Mouse (Mus musculus) ES-E14 (cell line): ENCODE results near the gene Pappa2. TPM values are rescaled to one million over a fixed set of nuclear protein-coding genes. Genes with fewer than 3 reads are reported as not detected.

Source experiments
- DNase-seq: peaks from one replicate; pipeline ENCODE4 v3.0.0-alpha.2; 2013; ENCODE audit warnings: low read depth, low spot score
- H3K27ac ChIP-seq: 2 replicates; pipeline ENCODE4 v1.5.1; 2012; ENCODE audit warnings: low read depth, mild to moderate bottlenecking, low read length, moderate library complexity, mixed read lengths; ENCODE audit not compliant: poor library complexity, insufficient read depth, severe bottlenecking
- H3K36me3 ChIP-seq: 2 replicates; pipeline ENCODE4 v1.6.1; 2012; ENCODE audit warnings: mild to moderate bottlenecking, low read length, moderate library complexity, mixed read lengths; ENCODE audit not compliant: control insufficient read depth, poor library complexity, insufficient read depth, severe bottlenecking
- H3K4me1 ChIP-seq, 2 experiments: fragments of 150-350 bp in 1 of 2; sonication (generic) in 1 of 2; 2 replicates each; pipeline ENCODE4 v1.6.1; 2012; ENCODE audit warnings: low read length in 2 of 2, mild to moderate bottlenecking in 1 of 2, mixed read lengths in 1 of 2; ENCODE audit not compliant: control insufficient read depth in 2 of 2, insufficient read depth in 2 of 2, poor library complexity in 1 of 2
- H3K4me3 ChIP-seq, 2 experiments: fragments of 150-350 bp in 1 of 2; sonication (generic) in 1 of 2; 2 replicates each; pipeline ENCODE4 v1.5.1; 2012; ENCODE audit warnings: low read length in 2 of 2, low read depth in 1 of 2, mild to moderate bottlenecking in 1 of 2, mixed read lengths in 1 of 2; ENCODE audit not compliant: insufficient read depth in 1 of 2, poor library complexity in 1 of 2, severe bottlenecking in 1 of 2
- H3K9ac ChIP-seq: 2 replicates; pipeline ENCODE4 v1.6.1; 2012; ENCODE audit warnings: low read depth, mild to moderate bottlenecking, low read length, mixed read lengths; ENCODE audit not compliant: poor library complexity, insufficient read depth, severe bottlenecking
- H3K9me3 ChIP-seq: fragments of 150-350 bp; sonication (generic); 2 replicates; pipeline ENCODE4 v1.6.1; 2012; ENCODE audit warnings: low read depth, mild to moderate bottlenecking, low read length; ENCODE audit not compliant: control insufficient read depth, insufficient read depth
- CHD2 ChIP-seq: IDR thresholded peaks from 2 replicates; pipeline ENCODE4 v1.6.1; 2014; ENCODE audit warnings: mild to moderate bottlenecking, low read depth, low read length, inconsistent platforms
- HCFC1 ChIP-seq: IDR thresholded peaks from 2 replicates; pipeline ENCODE4 v1.6.1; 2012; ENCODE audit warnings: low read length, inconsistent platforms, borderline replicate concordance; ENCODE audit not compliant: insufficient read depth
- MAFK ChIP-seq: IDR thresholded peaks from 2 replicates; pipeline ENCODE4 v1.6.1; 2014; ENCODE audit warnings: mild to moderate bottlenecking, low read depth, low read length, inconsistent platforms; ENCODE audit not compliant: insufficient read depth
- ZC3H11A ChIP-seq: IDR thresholded peaks from 2 replicates; pipeline ENCODE4 v1.6.1; 2012; ENCODE audit warnings: low read depth, mild to moderate bottlenecking, inconsistent platforms, low read length, borderline replicate concordance
- ZNF384 ChIP-seq: IDR thresholded peaks from 2 replicates; pipeline ENCODE4 v1.6.1; 2012; ENCODE audit warnings: low read depth, low read length, inconsistent platforms
- in situ Hi-C, 2 experiments: fragments of 600-800 bp; cut with MboI; formaldehyde crosslinking; loops; one replicate each; pipeline ENCODE4 v1.15.1; 2025; ENCODE audit warnings: low sequenced_read_pairs in 2 of 2, inconsistent platforms in 1 of 2; ENCODE audit not compliant: unreplicated experiment in 2 of 2
- total RNA-seq: library from RNA; depleted of rRNA; stranded (reverse); fragments of 300-350 nt; gene quantifications from 2 replicates; pipeline ENCODE4 v1.2.3, GENCODE M21; 2012

The Pappa2 gene
- total RNA-seq, 1 experiment: not detected

GRCm38 (mm10) chr1:158960984-158961383, 19.3 kb downstream of the Pappa2 start:
- H3K36me3 ChIP-seq: no peaks in the 10 kb centered on the region
- H3K27ac ChIP-seq: no peak overlapping the region
- no peak overlapping the region for H3K4me3 ChIP-seq
- no peaks in the 10 kb centered on the region for H3K9me3 ChIP-seq
- H3K4me1 ChIP-seq: no peaks in the 10 kb centered on the region
- TF ChIP-seq HCFC1 (no peak), ZNF384 (no peak), ZC3H11A (no peak), CHD2 (no peak), MAFK (no peak)
- no peak overlapping the region for H3K9ac ChIP-seq
- no peak for DNase-seq
- in situ Hi-C loops: no loop called here

- H3K9ac ChIP-seq: no peak overlapping the region
- DNase-seq: no peak
- no peak overlapping the region for H3K27ac ChIP-seq
- no peaks in the 10 kb centered on the region for H3K4me1 ChIP-seq
- in situ Hi-C loops: no loop called here
- no peaks in the 10 kb centered on the region for H3K9me3 ChIP-seq
- H3K4me3 ChIP-seq: no peak overlapping the region
- H3K36me3 ChIP-seq: no peaks in the 10 kb centered on the region
- TF ChIP-seq ZC3H11A (no peak), MAFK (no peak), CHD2 (no peak), ZNF384 (no peak), HCFC1 (no peak)
These were observed 19.7 kb downstream of the Pappa2 start for GRCm38 (mm10) chr1:158960549-158960948.

- Histone ChIP-seq H3K36me3 (no peaks in the 10 kb centered on the region), H3K9ac (no peak overlapping the region), H3K4me3 (no peak overlapping the region), H3K4me1 (no peaks in the 10 kb centered on the region), H3K27ac (no peak overlapping the region), H3K9me3 (no peaks in the 10 kb centered on the region)
- TF ChIP-seq HCFC1 (no peak), CHD2 (no peak), MAFK (no peak), ZNF384 (no peak), ZC3H11A (no peak)
- in situ Hi-C loops: loop anchor here in 1 of 2 experiments (10.0 kb wide), 1 partner anchor 282 kb away; no protein-coding TSS in a partner anchor
- DNase-seq: no peak
These were observed 23.9 kb downstream of the Pappa2 start for GRCm38 (mm10) chr1:158956361-158956760.

- no peaks in the 10 kb centered on the region for H3K4me1 ChIP-seq
- H3K9ac ChIP-seq: no peak overlapping the region
- no peak for DNase-seq
- in situ Hi-C loops: loop anchor here in 1 of 2 experiments (10.0 kb wide), 1 partner anchor 280 kb away; no protein-coding TSS in a partner anchor
- no peaks in the 10 kb centered on the region for H3K36me3 ChIP-seq
- H3K27ac ChIP-seq: no peak overlapping the region
- H3K4me3 ChIP-seq: no peak overlapping the region
- no peaks in the 10 kb centered on the region for H3K9me3 ChIP-seq
- TF ChIP-seq MAFK (no peak), ZNF384 (no peak), CHD2 (no peak)
These were observed 25.5 kb downstream of the Pappa2 start for GRCm38 (mm10) chr1:158954785-158955184.
